Mouse (Mus musculus): ENCODE data around the gene Tirap.

Tirap gene

GRCm38 (mm10) chr9:35199772-35200471, at the start of gene Tirap, which contains the start of gene Srpr:
Gene Tirap (minus strand): TSS chr9:35200291.
Gene Srpr (plus strand): TSS chr9:35200175.
- in situ Hi-C loops (cut with MboI; ENCODE audit: unreplicated experiment in 2 of 2) = loop anchor here in 1 of 2 experiments (10.0 kb wide), 1 partner anchor 365 kb away; no protein-coding TSS in a partner anchor

GRCm38 (mm10) chr9:35249476-35249875, 49.4 kb upstream of the Tirap start:
- in situ Hi-C loops (cut with MboI; ENCODE audit: unreplicated experiment in 2 of 2) = no loop called here

- in situ Hi-C loops (cut with MboI; ENCODE audit: unreplicated experiment in 2 of 2) = no loop called here
Measured at GRCm38 (mm10) chr9:35247405-35247804, 47.3 kb upstream of the Tirap start.

GRCm38 (mm10) chr9:35239734-35240133, 39.6 kb upstream of the Tirap start:
- in situ Hi-C loops (cut with MboI; ENCODE audit: unreplicated experiment in 2 of 2) = no loop called here

GRCm38 (mm10) chr9:35238915-35239571, 39.0 kb upstream of the Tirap start:
- in situ Hi-C loops (cut with MboI; ENCODE audit: unreplicated experiment in 2 of 2) = no loop called here

- in situ Hi-C loops (cut with MboI; ENCODE audit: unreplicated experiment in 2 of 2) = no loop called here
Measured at GRCm38 (mm10) chr9:35238371-35238770, 38.3 kb upstream of the Tirap start.

GRCm38 (mm10) chr9:35235996-35236395, 35.9 kb upstream of the Tirap start:
- in situ Hi-C loops (cut with MboI; ENCODE audit: unreplicated experiment in 2 of 2) = no loop called here

GRCm38 (mm10) chr9:35228671-35229070, 28.6 kb upstream of the Tirap start:
- in situ Hi-C loops (cut with MboI; ENCODE audit: unreplicated experiment in 2 of 2) = no loop called here

GRCm38 (mm10) chr9:35223466-35223865, 23.4 kb upstream of the Tirap start:
- in situ Hi-C loops (cut with MboI; ENCODE audit: unreplicated experiment in 2 of 2) = no loop called here

- in situ Hi-C loops (cut with MboI; ENCODE audit: unreplicated experiment in 2 of 2) = no loop called here
Measured at GRCm38 (mm10) chr9:35217963-35218362, 17.9 kb upstream of the Tirap start.

- in situ Hi-C loops (cut with MboI; ENCODE audit: unreplicated experiment in 2 of 2) = loop anchor here (5.0 kb wide), 2 partner anchors 35 to 55 kb away; partner anchors contain the start of genes Fam118b (in 2 of the 2), Rpusd4 (in 2 of the 2) and Dcps (in 1 of the 2)
Measured at GRCm38 (mm10) chr9:35211573-35212511, 11.8 kb upstream of the Tirap start.

- in situ Hi-C loops (cut with MboI; ENCODE audit: unreplicated experiment in 2 of 2) = loop anchor here (5.0 kb wide), 2 partner anchors 34 to 56 kb away; partner anchors contain the start of genes Fam118b (in 2 of the 2), Rpusd4 (in 2 of the 2) and Dcps (in 1 of the 2)
Measured at GRCm38 (mm10) chr9:35210542-35211474, 10.7 kb upstream of the Tirap start, which contains the start of gene Foxred1. Gene Foxred1 (minus strand): TSS chr9:35211055.

- in situ Hi-C loops (cut with MboI; ENCODE audit: unreplicated experiment in 2 of 2) = loop anchor here in 1 of 2 experiments (10.0 kb wide), 1 partner anchor 360 kb away; no protein-coding TSS in a partner anchor
Measured at GRCm38 (mm10) chr9:35204421-35204820, 4.3 kb upstream of the Tirap start.

GRCm38 (mm10) chr9:35203536-35203935, 3.4 kb upstream of the Tirap start:
- in situ Hi-C loops (cut with MboI; ENCODE audit: unreplicated experiment in 2 of 2) = loop anchor here in 1 of 2 experiments (10.0 kb wide), 1 partner anchor 361 kb away; no protein-coding TSS in a partner anchor

GRCm38 (mm10) chr9:35200529-35201060, 504 bp upstream of the Tirap start:
- in situ Hi-C loops (cut with MboI; ENCODE audit: unreplicated experiment in 2 of 2) = loop anchor here in 1 of 2 experiments (10.0 kb wide), 1 partner anchor 364 kb away; no protein-coding TSS in a partner anchor

GRCm38 (mm10) chr9:35198945-35199771, 933 bp downstream of the Tirap start:
- in situ Hi-C loops (cut with MboI; ENCODE audit: unreplicated experiment in 2 of 2) = no loop called here

- in situ Hi-C loops (cut with MboI; ENCODE audit: unreplicated experiment in 2 of 2) = no loop called here
Measured at GRCm38 (mm10) chr9:35198351-35198750, 1.7 kb downstream of the Tirap start.

- in situ Hi-C loops (cut with MboI; ENCODE audit: unreplicated experiment in 2 of 2) = no loop called here
Measured at GRCm38 (mm10) chr9:35197625-35198024, 2.5 kb downstream of the Tirap start.

Measured in v-Abl transformed pro-B cells (cell line).